Mouse (Mus musculus) heart, postnatal 4 days (tissue): ENCODE data around the gene Gspt1. TPM values are rescaled to one million over a fixed set of nuclear protein-coding genes. Genes with fewer than 3 reads are reported as not detected.
"Not testable (repeated sequence)": the region's sequence is repeated elsewhere in the genome, so short reads cannot be mapped to it uniquely, and the experiment has no call there.

ENCODE experiments used
- DNase-seq: peaks from one replicate; pipeline ENCODE4 v3.0.0; 2021
- total RNA-seq, 2 experiments: library from RNA; stranded (reverse); gene quantifications; 2 replicates each; pipeline ENCODE4 v1.2.3; 2021

Gene Gspt1
- total RNA-seq: 10 to 100 TPM; 84.0 to 93.4 TPM

DNA sequence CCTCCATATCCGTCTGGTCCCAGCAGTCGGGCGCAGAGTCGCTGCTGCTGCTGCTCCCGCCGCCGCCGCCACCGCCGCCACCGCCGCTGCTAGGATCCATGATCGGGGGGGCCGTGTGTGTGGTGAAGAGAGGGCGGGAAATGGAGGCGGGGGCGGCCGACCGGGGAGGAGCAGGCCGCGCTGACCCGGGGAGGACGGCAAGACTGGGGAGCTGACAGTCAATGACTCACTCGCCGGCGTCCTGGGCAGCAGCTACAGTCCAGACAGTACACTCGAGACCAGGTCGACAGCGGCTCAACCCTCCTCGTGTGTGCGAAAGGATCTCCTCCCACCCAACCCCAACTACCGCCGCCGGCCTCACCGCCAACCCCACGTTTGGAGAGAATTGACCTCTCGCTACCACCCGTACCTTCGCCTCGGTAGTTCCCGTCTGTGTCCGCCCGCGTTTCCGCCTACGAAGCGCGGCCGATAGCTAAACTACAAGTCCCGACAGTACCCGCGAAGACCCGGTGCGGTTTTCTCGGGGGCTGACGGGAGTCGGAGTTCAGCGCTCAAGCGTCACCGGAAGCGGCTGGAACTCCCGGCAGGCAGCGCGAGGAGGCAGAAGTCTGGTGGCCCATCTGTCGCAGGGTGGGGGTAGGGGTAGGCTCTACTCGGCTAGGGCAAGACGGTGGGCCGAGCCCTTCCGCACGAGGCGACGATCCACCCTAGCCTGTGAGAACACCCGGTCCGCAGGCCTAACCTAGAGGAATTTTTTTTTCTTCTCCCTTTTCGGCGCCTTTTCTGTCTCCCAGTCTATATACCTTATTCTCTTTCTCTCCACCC lies at the start of gene Gspt1:
Gspt1 (minus strand) TSS at position 428 of the 825 bp plus-strand sequence.
- peak; percentile 98 for DNase-seq

DNA sequence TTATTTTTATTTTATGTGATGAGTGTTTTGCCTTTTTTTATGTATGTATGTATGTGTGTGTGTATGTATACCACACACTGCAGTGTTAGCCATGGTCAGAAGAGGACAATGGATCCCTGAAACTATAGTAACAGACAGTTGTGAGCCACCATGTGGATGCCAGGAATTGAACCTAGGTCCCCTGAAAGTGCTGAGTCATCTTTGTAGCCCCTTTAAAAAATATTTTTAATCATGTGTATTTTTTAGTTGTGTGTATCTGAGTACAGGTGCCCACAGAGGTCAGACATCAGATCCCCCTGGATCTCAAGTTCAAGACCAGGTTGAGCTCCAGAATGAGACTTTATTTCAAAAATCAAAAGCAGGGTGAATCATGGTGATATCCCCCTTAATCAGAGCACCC lies 49.6 kb upstream of the Gspt1 start:
- no peak for DNase-seq

DNA sequence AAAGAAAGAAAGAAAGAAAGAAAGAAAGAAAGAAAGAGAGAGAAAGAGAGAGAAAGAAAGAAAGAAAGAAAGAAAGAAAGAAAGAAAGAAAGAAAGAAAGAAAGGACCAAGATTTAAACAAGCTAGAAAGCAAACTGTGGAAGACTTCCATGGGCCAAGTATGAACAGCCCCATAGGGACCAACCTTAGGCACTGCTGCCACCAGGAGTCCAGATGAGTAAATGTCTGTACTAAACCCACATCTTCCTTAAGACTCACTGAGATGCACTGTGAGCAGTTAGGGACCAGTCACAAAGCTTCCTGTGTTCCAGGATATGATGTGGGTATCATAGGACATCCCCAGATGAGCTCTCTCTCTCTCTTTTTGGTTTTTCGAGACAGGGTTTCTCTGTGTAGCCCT lies 43.6 kb upstream of the Gspt1 start:
- peak; percentile 15 for DNase-seq

DNA sequence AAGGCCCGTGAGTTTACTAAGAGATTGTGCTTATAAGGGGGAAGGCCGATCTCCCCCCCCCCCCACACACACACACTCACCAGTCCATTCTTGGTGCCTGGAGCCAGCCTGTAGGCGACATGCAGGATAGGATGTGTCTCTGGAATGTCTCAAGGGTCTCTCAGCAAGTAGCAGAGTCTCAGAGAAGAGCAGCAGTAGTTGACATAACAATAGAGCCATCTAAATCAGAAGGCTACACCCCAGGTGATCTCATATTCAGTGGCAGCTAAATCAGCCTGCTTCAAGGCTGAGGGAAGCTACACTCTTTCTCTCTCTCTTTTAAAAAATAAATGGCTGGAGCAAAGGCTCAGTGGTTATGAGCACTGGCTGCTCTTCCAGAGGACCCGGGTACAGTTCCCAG lies 41.5 kb upstream of the Gspt1 start:
- DNase-seq: not testable (repeated sequence)

DNA sequence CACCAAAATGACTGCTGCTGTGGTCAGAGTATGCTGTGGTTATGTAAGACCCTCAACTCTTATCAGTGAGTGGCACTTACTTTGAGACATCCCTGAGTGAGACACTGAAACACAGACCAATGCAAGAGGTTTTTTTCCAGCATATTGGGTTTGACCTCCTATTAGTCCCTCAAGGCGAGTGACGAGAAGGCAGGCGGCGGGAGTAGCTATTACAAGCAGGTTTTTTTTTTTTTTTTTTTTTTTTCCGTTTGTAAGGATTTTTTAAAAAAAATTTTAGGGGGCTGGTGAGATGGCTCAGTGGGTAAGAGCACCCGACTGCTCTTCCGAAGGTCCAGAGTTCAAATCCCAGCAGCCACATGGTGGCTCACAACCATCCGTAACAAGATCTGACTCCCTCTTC lies 34.7 kb upstream of the Gspt1 start:
- not testable (repeated sequence) for DNase-seq

DNA sequence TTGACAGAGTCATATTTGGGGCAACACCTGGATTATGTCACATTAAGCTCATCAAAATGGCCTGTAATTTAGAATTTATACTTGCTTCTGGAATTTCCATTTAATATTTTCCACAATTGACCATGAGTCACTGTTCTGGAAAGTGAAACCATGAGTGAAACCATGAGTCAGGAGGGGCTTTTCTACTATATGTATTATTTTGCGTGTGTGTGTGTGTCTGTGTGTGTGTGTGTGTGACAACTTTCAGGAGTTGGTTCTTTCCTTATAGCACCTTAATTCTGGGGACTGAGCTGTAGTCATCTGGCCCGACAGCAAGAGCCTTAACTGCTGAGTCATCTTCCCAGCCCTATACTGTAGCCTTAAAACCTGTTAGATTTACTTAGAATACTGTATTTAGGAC lies 31.8 kb upstream of the Gspt1 start:
- DNase-seq: no peak

DNA sequence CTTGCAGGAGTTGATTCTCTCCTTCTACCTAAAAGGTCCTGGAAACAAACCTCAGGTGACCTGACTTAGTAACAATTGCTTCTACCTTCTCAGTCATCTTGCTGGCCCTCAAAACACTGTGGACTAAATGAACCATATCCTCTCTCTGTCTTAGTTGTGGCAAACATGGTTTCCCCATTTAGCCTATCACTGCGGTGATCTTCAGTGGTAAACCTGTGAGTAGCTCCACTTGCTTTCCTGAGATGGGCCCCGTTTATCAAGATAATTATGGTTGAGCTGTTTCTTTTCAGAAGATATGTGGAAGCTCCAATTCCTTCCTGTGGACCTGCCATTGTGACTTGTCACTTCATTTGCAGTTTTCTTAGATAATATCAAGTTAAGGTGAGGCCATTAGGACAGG lies 30.8 kb upstream of the Gspt1 start:
- DNase-seq: no peak

DNA sequence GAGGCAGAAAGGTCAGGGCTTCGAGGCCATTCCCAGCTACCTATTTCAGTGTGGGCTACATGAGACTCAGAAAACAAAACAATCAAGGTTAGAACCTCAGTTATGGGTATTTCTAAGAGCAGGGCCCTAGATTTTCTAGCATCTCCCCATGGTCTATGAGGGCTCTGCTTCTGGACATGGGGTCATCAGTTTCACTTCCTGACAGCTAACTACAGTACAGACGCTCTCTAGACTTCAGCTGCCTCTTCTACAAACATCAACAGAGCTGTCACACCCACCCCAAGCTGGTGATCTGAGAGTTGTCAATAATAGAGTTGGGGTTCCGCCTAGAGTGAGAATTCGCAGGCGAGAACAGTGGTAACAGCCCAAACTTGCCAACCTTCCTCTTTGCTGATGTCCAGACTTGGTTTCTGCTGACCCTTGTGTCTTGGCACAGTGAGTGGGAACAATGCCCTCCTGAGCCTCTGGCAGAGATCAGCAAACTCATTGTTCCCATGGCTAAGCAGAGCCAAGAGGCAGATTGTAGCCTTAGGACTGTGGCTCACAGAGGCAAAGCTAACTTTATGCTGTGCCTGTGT lies 28.6 kb upstream of the Gspt1 start:
- no peak for DNase-seq

DNA sequence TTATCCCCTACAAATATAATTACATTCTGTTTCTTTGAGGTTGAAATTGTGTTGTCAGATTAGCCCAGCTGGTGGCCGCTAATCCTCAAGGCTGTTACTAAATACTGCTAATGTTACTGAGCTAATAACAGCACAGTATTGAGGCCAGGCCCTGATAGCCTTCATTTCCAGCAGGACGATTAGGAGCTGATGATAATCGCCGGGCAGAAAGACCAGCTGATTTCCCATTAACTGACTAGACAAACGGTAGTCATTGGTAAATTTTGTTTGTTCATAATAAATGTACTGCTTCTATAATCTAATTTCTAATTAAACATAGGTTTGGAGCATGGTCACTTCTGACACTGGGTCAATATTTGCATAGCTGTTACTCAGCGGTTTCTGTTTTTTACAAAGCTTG lies 24.7 kb upstream of the Gspt1 start:
- no peak for DNase-seq

DNA sequence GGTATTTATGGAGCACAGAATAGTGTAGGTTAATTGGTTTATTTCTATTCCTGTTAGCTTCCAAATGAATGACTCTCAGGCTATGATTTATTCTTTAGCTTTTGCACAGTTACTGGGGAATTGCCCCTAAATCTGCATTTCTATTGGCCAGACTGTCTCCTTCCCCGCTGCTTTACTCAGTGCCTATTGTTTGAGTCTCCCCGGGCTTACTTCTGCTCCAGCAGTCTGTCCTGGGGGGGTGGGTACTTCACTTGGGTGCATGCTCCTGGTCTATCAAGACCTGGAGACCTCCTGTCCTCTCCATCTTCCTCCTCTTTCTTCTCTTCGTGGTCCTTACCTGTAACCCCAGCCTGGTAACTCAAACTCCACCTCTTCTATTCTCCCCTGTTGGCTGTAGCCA lies 22.8 kb upstream of the Gspt1 start:
- DNase-seq: no peak

DNA sequence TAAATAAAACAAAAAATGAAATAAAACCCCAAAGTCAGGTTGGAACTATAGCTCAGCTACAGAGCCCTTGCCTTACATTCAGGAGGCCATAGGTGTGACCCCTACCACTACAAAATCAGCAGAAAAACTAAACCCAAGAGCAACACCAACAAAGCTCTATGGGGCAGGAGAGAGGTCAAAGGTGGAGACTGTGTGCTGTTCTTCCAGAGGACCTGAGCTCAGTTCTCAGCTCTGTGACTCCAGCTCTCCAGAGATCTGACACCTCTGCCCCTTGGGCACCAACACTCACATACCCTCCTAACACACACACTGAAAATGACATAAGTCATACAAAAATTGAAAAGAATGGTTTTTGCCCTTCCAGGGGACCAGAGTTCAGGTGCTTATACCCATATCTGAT lies 16.9 kb upstream of the Gspt1 start:
- no peak for DNase-seq

DNA sequence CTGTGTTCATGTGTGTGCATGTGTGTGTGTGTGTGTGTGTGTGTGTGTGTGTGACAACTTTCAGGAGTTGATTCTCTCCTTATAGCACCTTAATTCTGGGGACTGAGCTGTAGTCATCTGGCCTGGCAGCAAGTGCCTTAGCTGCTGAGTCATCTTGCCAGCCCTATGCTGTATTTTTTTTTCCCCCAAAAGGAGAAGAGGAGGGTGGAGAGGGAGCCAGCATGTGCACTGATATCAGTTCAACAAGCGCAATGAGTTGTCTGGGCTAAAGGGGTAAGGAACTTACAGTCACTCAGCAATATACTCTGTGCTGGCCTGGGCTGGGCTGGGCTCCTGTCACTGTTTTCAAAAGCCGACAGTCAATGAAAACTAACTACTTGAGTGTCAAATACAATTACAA lies 16.5 kb upstream of the Gspt1 start:
- DNase-seq: no peak

DNA sequence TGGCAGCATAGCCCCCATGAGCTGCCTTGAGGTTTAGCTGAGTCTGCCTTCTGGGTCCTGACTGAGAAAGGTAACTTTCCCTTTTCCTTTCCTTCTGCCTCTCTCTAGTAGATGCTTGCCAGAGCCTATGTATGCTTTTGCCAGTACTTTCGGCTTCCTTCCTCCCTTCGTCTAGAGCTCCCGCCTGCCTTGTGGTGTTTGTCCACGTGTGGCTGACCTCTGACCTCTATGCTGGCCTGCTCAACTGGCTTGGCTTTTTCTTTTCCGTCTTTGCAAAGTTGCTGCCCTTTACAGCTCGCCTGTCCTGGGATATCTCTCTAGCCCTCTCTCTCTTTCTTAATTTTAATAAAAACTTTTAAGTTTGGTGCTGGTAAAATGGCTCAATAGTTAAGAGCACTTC lies 15.7 kb upstream of the Gspt1 start:
- DNase-seq: no peak

DNA sequence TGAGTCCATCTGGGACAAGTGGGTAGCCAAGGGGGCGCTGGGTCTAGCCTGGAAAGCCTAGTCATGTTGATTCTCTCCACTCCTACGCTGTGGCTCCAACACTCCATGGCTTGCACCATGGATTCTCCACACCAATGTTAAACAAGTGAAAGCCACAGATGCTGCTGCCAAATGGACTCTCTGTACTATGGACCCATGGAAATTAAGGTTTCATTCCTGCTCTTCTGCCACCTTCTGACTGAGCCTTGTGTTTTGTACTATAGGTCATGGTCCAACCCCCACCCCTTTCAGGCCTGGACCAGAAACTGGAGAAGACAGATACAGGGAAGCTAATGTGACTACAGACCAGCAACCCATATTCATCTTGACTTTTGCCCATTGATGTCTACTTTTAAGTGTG lies 12.4 kb upstream of the Gspt1 start:
- no peak for DNase-seq

DNA sequence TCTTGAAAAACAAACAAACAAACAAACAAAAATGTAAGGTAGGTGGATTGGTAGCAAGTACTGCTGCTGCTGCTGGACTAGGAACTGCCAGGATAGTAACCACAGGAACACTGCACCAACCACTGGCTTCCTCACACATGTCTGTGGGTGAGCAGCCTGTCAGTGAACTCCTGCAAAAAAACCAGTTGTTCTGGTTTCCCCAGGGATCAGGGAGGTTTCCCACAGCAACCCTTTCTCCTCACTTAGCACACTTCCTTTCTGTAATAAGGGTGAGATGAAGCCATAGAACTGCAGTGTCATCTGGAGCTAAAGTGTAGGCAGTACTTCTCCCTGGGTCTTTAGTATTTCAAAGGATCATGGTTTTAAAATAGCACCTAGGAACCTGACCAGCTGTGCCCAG lies 9.1 kb upstream of the Gspt1 start:
- no peak for DNase-seq

DNA sequence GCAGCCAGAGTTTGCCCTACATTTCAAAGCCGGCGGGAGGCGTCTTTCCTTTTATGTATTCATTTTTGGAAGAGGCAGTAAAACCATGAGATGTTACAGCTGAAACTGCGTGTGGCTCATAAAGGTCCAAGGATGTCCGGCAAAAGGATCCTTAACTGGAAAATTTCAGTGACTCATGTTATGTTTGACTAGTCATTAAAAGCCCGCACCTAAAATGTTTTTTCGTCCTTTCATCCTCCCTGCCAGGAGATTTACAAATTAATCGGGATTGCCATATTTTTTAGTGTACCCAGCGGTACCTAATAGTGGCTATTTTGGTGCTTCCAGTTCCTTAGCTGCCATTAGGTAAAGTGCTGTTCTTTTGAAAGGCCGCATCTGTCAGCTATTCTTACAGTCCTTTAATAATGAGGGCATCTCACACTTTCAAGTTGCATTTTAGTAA lies 619 bp upstream of the Gspt1 start:
- DNase-seq: no peak

DNA sequence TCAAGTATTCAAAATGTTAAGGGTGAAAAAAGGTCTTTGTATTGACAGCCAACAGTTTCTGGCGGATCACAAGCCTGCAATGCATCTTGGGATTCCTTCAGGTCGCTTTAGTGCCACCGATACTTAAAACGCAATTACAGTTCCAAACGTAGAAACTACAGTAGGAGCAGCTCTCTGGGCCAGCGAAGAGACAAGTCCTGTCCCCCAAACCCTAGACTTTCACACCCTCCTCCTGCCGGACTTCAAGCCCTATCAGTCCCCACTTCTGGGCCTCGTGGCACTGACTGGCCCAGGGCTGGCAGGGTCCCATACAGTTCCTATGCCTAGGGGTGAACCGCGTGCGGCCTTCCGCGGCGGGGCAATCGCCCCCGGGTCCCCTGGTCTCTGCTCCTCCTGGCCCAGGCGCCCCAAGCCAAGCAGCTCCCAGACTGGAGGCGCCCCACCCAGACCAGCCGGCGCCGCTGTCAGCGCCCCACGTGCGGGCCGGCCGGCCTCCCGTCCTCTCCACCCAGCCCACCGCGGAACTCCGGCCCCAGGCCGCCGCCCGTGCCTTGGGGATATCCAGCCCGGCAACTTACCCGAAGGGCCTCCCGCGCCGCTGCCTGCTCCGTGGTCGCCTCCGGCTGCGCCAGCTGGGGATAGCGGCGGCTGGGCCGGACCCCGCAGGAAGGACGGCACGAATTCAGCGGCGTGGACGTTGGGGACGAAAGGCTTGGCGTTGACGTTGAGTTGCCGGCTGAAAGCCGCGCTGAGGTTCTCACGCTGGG lies 877 bp downstream of the Gspt1 start:
- DNase-seq: peak; percentile 67

DNA sequence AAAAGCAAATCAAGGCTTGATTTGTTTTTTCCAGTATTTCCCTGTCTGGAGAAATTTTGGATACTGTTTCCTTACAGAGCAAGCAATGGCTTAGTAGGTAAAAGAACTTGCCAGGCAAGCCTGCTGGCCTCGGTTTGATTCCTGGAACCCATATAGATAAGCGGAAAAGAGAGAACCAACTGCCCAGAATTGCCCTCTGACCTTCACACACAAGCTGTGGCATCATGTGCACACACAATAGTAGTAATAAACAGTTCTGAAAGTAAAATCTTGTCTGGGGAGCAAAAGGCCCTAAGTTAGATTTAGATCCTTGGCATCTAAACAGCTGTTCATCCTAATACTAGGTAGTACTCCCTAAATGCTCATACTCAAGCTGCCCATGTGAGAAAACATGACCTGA lies 6.3 kb downstream of the Gspt1 start:
- DNase-seq: no peak

DNA sequence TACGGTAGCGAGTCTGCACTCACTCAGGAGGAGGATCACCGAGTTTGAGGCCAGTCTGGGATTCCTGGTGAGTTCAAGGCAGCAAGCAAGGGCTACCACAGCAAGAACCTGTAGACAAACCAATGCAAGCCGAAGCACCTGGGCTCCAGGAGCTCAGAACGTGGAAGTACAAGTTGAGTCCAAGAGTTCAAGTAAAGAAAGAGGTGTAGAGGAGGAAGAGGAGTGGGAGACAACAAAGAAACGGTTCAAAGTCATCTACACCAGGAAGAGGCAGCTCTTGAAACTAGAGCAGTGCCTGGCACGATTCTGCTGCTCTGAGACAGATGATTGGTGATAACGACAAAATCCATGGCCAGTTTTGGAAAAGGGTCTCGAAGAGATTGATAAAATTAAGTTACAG lies 8.4 kb downstream of the Gspt1 start:
- DNase-seq: no peak

DNA sequence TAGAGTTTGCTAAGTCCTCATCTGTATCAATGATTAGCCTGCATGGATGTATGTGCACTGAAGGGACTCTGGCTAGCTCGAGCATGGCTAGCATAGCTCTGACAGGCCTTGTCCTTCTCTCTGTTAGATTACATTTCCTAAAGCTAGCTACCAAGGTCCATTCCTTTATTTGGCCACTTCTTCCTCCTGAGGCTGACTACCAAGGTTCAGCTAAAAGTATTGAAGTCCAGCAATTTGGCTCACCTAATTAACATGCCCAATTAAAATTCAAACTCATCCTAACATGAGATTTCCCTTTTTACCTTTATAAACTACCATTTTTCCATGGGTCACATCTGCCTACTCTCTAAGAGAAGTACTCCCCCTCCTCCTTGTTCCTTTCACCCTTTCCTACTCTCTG lies 11.7 kb downstream of the Gspt1 start:
- no peak for DNase-seq

DNA sequence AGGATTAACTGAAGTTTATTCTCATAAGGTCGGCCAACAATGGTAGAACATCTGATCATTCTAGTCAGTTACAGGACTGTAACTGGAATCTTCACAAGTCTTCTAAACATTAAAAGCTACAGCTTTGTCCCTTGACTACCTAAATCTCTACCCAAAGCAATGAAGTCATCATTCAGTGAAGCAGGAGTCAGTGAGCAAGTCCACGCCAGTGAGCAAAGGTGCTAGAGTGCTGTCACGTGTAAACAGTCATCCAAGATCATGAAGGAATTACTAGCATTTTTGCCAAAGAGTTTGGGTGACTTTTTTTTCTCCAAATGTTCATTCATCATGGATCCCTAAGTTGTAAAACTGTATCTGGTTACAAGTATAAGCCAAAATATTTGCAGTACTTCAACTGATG lies 36.3 kb downstream of the Gspt1 start:
- DNase-seq: no peak

DNA sequence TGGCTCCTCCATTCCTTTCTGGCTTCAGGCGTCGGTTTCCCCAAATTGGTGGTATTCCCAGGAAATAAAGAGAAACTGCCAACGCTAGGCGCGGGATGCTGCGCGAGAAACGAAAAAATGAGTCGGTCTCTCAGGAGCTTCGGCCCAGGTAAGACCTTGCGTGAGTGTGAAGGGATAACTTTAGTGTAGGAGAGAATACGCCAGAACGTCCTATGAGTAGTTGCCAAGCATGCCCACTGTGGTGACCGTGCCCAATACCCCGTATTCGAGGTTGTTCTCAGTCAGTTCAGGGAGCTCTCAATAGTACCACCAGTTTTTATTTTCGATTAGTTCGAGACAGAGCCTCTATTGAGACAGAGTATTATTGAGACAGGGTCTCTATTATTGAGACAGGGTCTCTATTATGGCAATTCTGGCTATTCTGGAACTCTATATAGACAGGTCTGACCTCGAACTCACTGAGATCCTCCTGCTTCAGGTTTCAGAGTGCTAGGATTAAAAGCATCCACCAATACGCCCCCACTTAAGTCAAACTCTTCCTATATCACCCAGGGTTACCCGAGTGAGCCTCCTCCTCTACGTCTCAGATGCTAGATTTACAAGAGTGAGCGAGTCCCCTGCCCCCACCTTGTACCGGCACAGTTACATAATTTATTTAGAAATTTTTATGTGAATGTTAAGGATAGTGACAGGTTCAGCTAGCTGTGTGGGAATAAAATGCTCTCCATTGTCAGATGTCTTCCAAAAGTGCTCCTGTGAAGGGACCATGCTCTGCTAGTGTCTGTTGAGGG lies 50.3 kb downstream of the Gspt1 start:
- DNase-seq: no peak
